Mouse (Mus musculus): ENCODE results near the gene Mcm2. TPM values are rescaled to one million over a fixed set of nuclear protein-coding genes. Genes with fewer than 3 reads are reported as not detected.

The Mcm2 gene
- polyA plus RNA-seq, 1 experiment from 2014 or later, result 208 TPM

- peaks cover 41% of the 10 kb centered on the region for H3K36me3 ChIP-seq
- no peaks in the 10 kb centered on the region for H3K27me3 ChIP-seq
- H3K9me3 ChIP-seq, result no peaks in the 10 kb centered on the region
- H3K4me3 ChIP-seq (replicated peaks), result no peak overlapping the region
- H3K4me1 ChIP-seq (replicated peaks), result peaks cover 11% of the 10 kb centered on the region
- H3K9ac ChIP-seq (replicated peaks), result no peak overlapping the region
- no peak overlapping the region for H3K27ac ChIP-seq
- 88% methylated on average over 12 of the region's 12 CpGs for WGBS
- no peak overlapping the region for H3K4me2 ChIP-seq
- ATAC-seq (ENCODE audit: insufficient number of reproducible peaks, insufficient read depth, low FRiP score, low TSS enrichment, low read depth), result no peak
Measured at GRCm38 (mm10) chr6:88837999-88838398, 60.6 kb downstream of the Mcm2 start.

GRCm38 (mm10) chr6:88836178-88836819 is 62.3 kb downstream of the Mcm2 start:
- no peak for ATAC-seq (ENCODE audit: insufficient number of reproducible peaks, insufficient read depth, low FRiP score, low TSS enrichment, low read depth)
- 93% methylated on average over 28 of the region's 28 CpGs for WGBS
- Histone ChIP-seq H3K9me3 (no peaks in the 10 kb centered on the region), H3K36me3 (peaks cover 41% of the 10 kb centered on the region), H3K27ac (no peak overlapping the region), H3K27me3 (no peaks in the 10 kb centered on the region), H3K4me2 (no peak overlapping the region), H3K4me3 (replicated peaks) (no peak overlapping the region), H3K4me1 (replicated peaks) (peaks cover 8% of the 10 kb centered on the region), H3K9ac (replicated peaks) (no peak overlapping the region)

GRCm38 (mm10) chr6:88835047-88835446 is 63.5 kb downstream of the Mcm2 start:
- Histone ChIP-seq H3K9ac (replicated peaks) (no peak overlapping the region), H3K4me1 (replicated peaks) (no peaks in the 10 kb centered on the region), H3K4me3 (replicated peaks) (no peak overlapping the region), H3K4me2 (no peak overlapping the region), H3K27me3 (no peaks in the 10 kb centered on the region), H3K36me3 (peaks cover 41% of the 10 kb centered on the region), H3K9me3 (no peaks in the 10 kb centered on the region), H3K27ac (no peak overlapping the region)
- ATAC-seq (ENCODE audit: insufficient number of reproducible peaks, insufficient read depth, low FRiP score, low TSS enrichment, low read depth), result no peak
- 49% methylated on average over 5 of the region's 5 CpGs for WGBS

Other genes with a start within 250 kb of the Mcm2 start
- 8.0 and 9.4 TPM in 2 replicates for gene Mgll, start 174.4 kb downstream of the Mcm2 start, polyA plus RNA-seq (2016; fragmentation: Nextera tagmentation; extraction: Ambion mirVana)
- gene Abtb1, start 56.8 kb downstream of the Mcm2 start, polyA plus RNA-seq (2016; fragmentation: Nextera tagmentation; extraction: Ambion mirVana), result 24.6 and 26.7 TPM in 2 replicates
- gene Podxl2, start 23.7 kb downstream of the Mcm2 start, polyA plus RNA-seq (2016; fragmentation: Nextera tagmentation; extraction: Ambion mirVana), result 93.5 and 97.8 TPM in 2 replicates
- 75.5 and 76.2 TPM in 2 replicates for gene Tpra1, start 3.5 kb upstream of the Mcm2 start, polyA plus RNA-seq (2016; fragmentation: Nextera tagmentation; extraction: Ambion mirVana)

All from limb, embryonic 12.5 days (tissue).